Mouse (Mus musculus) lung, postnatal 0 days (tissue): ENCODE measurements around the gene Ocrl. TPM values are rescaled to one million over a fixed set of nuclear protein-coding genes. Genes with fewer than 3 reads are reported as not detected.
A peak's percentile ranks its signal among the peaks of the same experiment; 100 is the strongest.

ENCODE experiments used
- ATAC-seq: fragments of 200-750 bp; cut with Nextera tagmentation; 2 replicates; pipeline ENCODE4 v1.8.0; 2017; ENCODE audit warnings: moderate library complexity
- DNase-seq: peaks from one replicate; pipeline ENCODE4 v3.0.0-alpha.2; 2016; ENCODE audit warnings: low spot score
- H3K27ac ChIP-seq: fragments of 300-500 bp; sonication (generic); 2 replicates; pipeline ENCODE4 v1.5.1; 2014; ENCODE audit warnings: antibody characterized with exemption, mild to moderate bottlenecking, low read length, mixed read lengths
- H3K27me3 ChIP-seq: fragments of 300-500 bp; sonication (generic); replicated peaks from 2 replicates; pipeline ENCODE4 v1.6.1; 2014; ENCODE audit warnings: low read length, mixed read lengths; ENCODE audit not compliant: insufficient read depth
- H3K36me3 ChIP-seq: fragments of 300-500 bp; sonication (generic); 2 replicates; pipeline ENCODE4 v1.6.1; 2014; ENCODE audit warnings: low read length, mixed read lengths; ENCODE audit not compliant: insufficient read depth
- H3K4me1 ChIP-seq: fragments of 300-500 bp; sonication (generic); 2 replicates; pipeline ENCODE4 v1.6.1; 2014; ENCODE audit warnings: antibody characterized with exemption, low read depth, low read length, mixed read lengths; ENCODE audit not compliant: insufficient read depth
- H3K4me2 ChIP-seq: fragments of 300-500 bp; sonication (generic); replicated peaks from 2 replicates; pipeline ENCODE4 v1.6.1; 2014; ENCODE audit warnings: low read depth, mild to moderate bottlenecking, low read length, moderate library complexity, mixed read lengths
- H3K4me3 ChIP-seq: fragments of 300-500 bp; sonication (generic); 2 replicates; pipeline ENCODE4 v1.5.1; 2014; ENCODE audit warnings: low read depth, low read length
- H3K9ac ChIP-seq: fragments of 300-500 bp; sonication (generic); replicated peaks from 2 replicates; pipeline ENCODE4 v1.6.1; 2014; ENCODE audit warnings: low read depth, mild to moderate bottlenecking
- H3K9me3 ChIP-seq: fragments of 300-500 bp; sonication (generic); 2 replicates; pipeline ENCODE4 v1.6.1; 2016; ENCODE audit warnings: low read length, mixed read lengths
- CTCF ChIP-seq: IDR thresholded peaks from 2 replicates; pipeline ENCODE4 v1.5.1; 2016; ENCODE audit warnings: antibody characterized with exemption, mild to moderate bottlenecking
- EP300 ChIP-seq: IDR thresholded peaks from 2 replicates; pipeline ENCODE4 v1.6.1; 2016; ENCODE audit warnings: antibody characterized with exemption, mild to moderate bottlenecking, control low read depth
- WGBS: fragments of 180-500 bp; shearing (Covaris S2); extraction: QIAGEN DNeasy Blood & Tissue Kit; methylation state at CpG from one replicate; pipeline ENCODE4 v1.1.7; 2014; 5-methylcytosine and 5-hydroxymethylcytosine counted together
- polyA plus RNA-seq: library from polyadenylated mRNA; unstranded; fragments of >200 nt; fragmentation: Nextera tagmentation; extraction: Ambion mirVana; gene quantifications from 2 replicates; pipeline ENCODE4 v1.2.1, GENCODE M21; 2015

Ocrl gene
- polyA plus RNA-seq, 1 experiment from 2014 or later = 9.3 TPM

GRCm38 (mm10) chrX:47992606-47993005 is 80.4 kb downstream of the Ocrl start:
- H3K27me3 ChIP-seq = no peaks in the 10 kb centered on the region
- ATAC-seq (peak; percentile 32; the same call in 1 of the 2 replicates), DNase-seq (peak; percentile 66)
- H3K9me3 ChIP-seq = no peaks in the 10 kb centered on the region
- 11% methylated on average over 8 of the region's 8 CpGs for WGBS
- no peaks in the 10 kb centered on the region for H3K36me3 ChIP-seq
- H3K4me1 ChIP-seq = no peaks in the 10 kb centered on the region
- H3K27ac ChIP-seq = no peak overlapping the region
- TF ChIP-seq EP300 (no peak), CTCF (peak; percentile 86)
- no peak overlapping the region for H3K4me3 ChIP-seq
- H3K9ac ChIP-seq = no peak overlapping the region
- H3K4me2 ChIP-seq = 0 out of 2 replicates have a peak overlapping the region, but pooled peaks have one; percentile 19

GRCm38 (mm10) chrX:47998412-47998811 is 86.2 kb downstream of the Ocrl start:
- Histone ChIP-seq H3K9ac (no peak overlapping the region), H3K9me3 (no peaks in the 10 kb centered on the region), H3K36me3 (no peaks in the 10 kb centered on the region), H3K4me3 (no peak overlapping the region), H3K27me3 (no peaks in the 10 kb centered on the region), H3K4me2 (no peak overlapping the region), H3K27ac (no peak overlapping the region), H3K4me1 (no peaks in the 10 kb centered on the region)
- no peak for TF ChIP-seq CTCF
- ATAC-seq (no peak), DNase-seq (no peak)
- WGBS = 69% methylated on average over 8 of the region's 8 CpGs

DNA sequence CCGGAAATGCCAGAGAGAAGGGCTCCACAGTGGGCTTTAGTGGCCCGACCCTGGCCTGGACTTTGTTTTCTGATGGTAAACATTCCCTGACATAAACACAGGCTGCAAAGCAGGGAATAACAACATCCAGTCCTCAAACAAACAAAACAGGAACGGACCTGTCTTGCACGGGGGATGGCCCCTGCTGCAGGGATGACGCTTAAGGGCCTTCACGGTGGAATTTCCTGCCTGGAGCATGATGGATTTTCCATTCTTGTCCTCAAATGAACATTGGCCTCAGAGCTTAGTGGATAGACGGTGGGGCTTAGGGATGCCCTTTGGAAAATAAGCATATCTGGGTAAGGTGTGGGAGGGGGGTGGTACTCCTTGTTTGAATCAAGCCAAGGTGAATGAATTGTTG is 89.0 kb downstream of the Ocrl start:
- H3K9ac ChIP-seq = no peak overlapping the region
- no peaks in the 10 kb centered on the region for H3K27me3 ChIP-seq
- DNase-seq (no peak), ATAC-seq (0 out of 2 replicates have a peak, but pooled peaks have one; percentile 28)
- TF ChIP-seq CTCF (no peak), EP300 (peak; percentile 33; the same call in 1 of the 2 replicates)
- no peaks in the 10 kb centered on the region for H3K36me3 ChIP-seq
- no peak overlapping the region for H3K4me3 ChIP-seq
- H3K9me3 ChIP-seq = no peaks in the 10 kb centered on the region
- no peak overlapping the region for H3K4me2 ChIP-seq
- H3K4me1 ChIP-seq = no peaks in the 10 kb centered on the region
- no peak overlapping the region for H3K27ac ChIP-seq
- 52% methylated on average over 7 of the region's 7 CpGs for WGBS

- H3K4me3 ChIP-seq = no peak overlapping the region
- no peak for TF ChIP-seq CTCF
- TF ChIP-seq EP300 = no peak
- 68% methylated on average over 1 of the region's 1 CpGs for WGBS
- DNase-seq = no peak
- H3K27me3 ChIP-seq = no peaks in the 10 kb centered on the region
- no peak for ATAC-seq
- H3K36me3 ChIP-seq = no peaks in the 10 kb centered on the region
- no peak overlapping the region for H3K9ac ChIP-seq
- no peaks in the 10 kb centered on the region for H3K4me1 ChIP-seq
- no peak overlapping the region for H3K4me2 ChIP-seq
- H3K27ac ChIP-seq = no peak overlapping the region
- no peaks in the 10 kb centered on the region for H3K9me3 ChIP-seq
Measured at GRCm38 (mm10) chrX:48004786-48005185, 92.6 kb downstream of the Ocrl start.

DNA sequence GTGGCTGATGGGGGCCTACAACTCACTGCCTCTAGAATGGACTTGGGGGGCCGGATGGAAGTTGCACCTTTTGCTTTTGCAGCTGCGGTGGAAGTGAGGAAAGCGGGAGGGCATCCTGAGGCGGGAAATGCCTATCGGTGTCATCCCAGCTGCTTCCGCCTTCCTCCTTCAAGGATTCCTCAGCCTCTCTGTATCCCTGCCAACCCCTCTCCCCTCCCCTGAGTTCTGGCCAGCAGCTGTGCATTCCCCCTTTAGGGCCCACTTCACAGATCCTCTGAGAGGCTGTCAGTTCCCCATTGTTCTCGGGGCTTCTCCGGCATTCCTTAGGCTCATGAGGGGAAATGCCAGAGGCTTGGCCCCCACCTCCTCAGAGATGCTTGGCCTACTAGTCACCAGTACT is 93.9 kb downstream of the Ocrl start:
- no peak overlapping the region; the same call in 1 of the 2 replicates for H3K27ac ChIP-seq
- H3K4me3 ChIP-seq = no peak overlapping the region
- WGBS = 38% methylated on average over 8 of the region's 8 CpGs
- no peaks in the 10 kb centered on the region for H3K4me1 ChIP-seq
- no peak overlapping the region for H3K4me2 ChIP-seq
- H3K9me3 ChIP-seq = no peaks in the 10 kb centered on the region
- no peaks in the 10 kb centered on the region for H3K27me3 ChIP-seq
- TF ChIP-seq CTCF = no peak
- no peak; the same call in 1 of the 2 replicates for TF ChIP-seq EP300
- DNase-seq (peak; percentile 4), ATAC-seq (peak; percentile 37; the same call in 1 of the 2 replicates)
- H3K36me3 ChIP-seq = no peaks in the 10 kb centered on the region
- H3K9ac ChIP-seq = no peak overlapping the region

DNA sequence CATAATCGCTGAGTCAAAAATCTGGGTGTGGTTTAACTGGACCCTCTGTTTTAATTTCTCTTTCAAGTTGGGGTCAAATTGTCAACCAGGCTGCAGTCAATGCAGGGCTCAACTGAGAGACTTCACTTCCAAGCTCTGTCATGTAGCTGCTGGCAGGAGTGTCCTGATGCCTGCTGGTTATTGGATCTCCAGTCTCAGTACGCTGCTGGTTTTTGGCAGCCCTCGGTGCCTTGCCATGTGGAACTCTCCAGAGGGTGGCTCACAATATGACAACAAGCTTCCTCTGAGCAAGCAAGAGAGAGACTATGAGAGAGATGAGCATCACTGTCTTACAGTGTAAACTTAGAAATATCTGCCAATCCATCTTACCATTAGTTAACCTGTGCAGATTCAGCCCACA is 99.5 kb downstream of the Ocrl start:
- Histone ChIP-seq H3K4me1 (no peaks in the 10 kb centered on the region), H3K36me3 (no peaks in the 10 kb centered on the region), H3K9ac (no peak overlapping the region), H3K9me3 (no peaks in the 10 kb centered on the region), H3K4me3 (no peak overlapping the region), H3K27ac (no peak overlapping the region), H3K27me3 (no peaks in the 10 kb centered on the region), H3K4me2 (no peak overlapping the region)
- TF ChIP-seq CTCF = no peak
- TF ChIP-seq EP300 = no peak
- 90% methylated on average over 3 of the region's 3 CpGs for WGBS
- no peak for ATAC-seq
- DNase-seq = no peak

Other genes with a start within 250 kb of the Ocrl start
- gene Smarca1, start 19.4 kb upstream of the Ocrl start, polyA plus RNA-seq = 5.8 and 8.7 TPM in 2 replicates
- 12.7 and 12.9 TPM in 2 replicates for gene Apln, start 122.5 kb downstream of the Ocrl start, polyA plus RNA-seq
- 0.54 and 0.64 TPM in 2 replicates for gene Xpnpep2, start 196.3 kb downstream of the Ocrl start, polyA plus RNA-seq
- gene Sash3, start 234.0 kb downstream of the Ocrl start, polyA plus RNA-seq = 4.5 and 4.8 TPM in 2 replicates